ENCODE assay signal across 9 mouse cellular contexts in genomic region chr11:6200570-6200969, GRCm38 (mm10). TPM values are rescaled to one million over a fixed set of nuclear protein-coding genes. Genes with fewer than 3 reads are reported as not detected.
DNase-seq lines count a peak whose midpoint lies in the region; ATAC-seq and TF ChIP-seq lines count a peak whose summit lies in the region.
"Had no signal": no experiment of that assay in that cellular context is flagged by ENCODE, and none has a peak within 500 bp of the region (broad histone marks: within the 10 kb centered on the region; RNA-seq: fewer than 3 reads in every experiment).

No protein-coding gene starts in this region.

- H3K9ac ChIP-seq in lung, embryonic 15.5 days = peak overlapping the region; percentile 93
- peak overlapping the region; percentile 93 for H3K9ac ChIP-seq in limb, embryonic 12.5 days (replicated peaks)

- peak overlapping the region; percentile 89 for H3K4me2 ChIP-seq in lung, embryonic 15.5 days
- peak overlapping the region; percentile 93 for H3K4me2 ChIP-seq in limb, embryonic 12.5 days

- no peaks in the 10 kb centered on the region for H3K9me3 ChIP-seq in lung, embryonic 15.5 days
- H3K9me3 ChIP-seq in forebrain, embryonic 10.5 days = peaks cover 5% of the 10 kb centered on the region; the same call in 1 of the 2 replicates
- H3K9me3 ChIP-seq in limb, embryonic 12.5 days = peaks cover 6% of the 10 kb centered on the region; the same call in 1 of the 2 replicates

- no peaks in the 10 kb centered on the region for H3K27me3 ChIP-seq in lung, embryonic 15.5 days
- H3K27me3 ChIP-seq in forebrain, embryonic 10.5 days (ENCODE audit: poor library complexity, severe bottlenecking) = no peaks in the 10 kb centered on the region
- no peaks in the 10 kb centered on the region for H3K27me3 ChIP-seq in limb, embryonic 12.5 days

- H3K36me3 ChIP-seq in lung, embryonic 15.5 days = 0 out of 2 replicates have a peak, but pooled peaks cover 4% of the 10 kb centered on the region
- peaks cover 18% of the 10 kb centered on the region for H3K36me3 ChIP-seq in forebrain, embryonic 10.5 days (replicated peaks)
- no peaks in the 10 kb centered on the region for H3K36me3 ChIP-seq in limb, embryonic 12.5 days

- peaks cover 16% of the 10 kb centered on the region; the same call in 1 of the 2 replicates for H3K4me1 ChIP-seq in lung, embryonic 15.5 days
- peaks cover 24% of the 10 kb centered on the region for H3K4me1 ChIP-seq in forebrain, embryonic 10.5 days
- peaks cover 12% of the 10 kb centered on the region for H3K4me1 ChIP-seq in limb, embryonic 12.5 days (replicated peaks)
- peaks cover 4% of the 10 kb centered on the region for H3K4me1 ChIP-seq in olfactory bulb, adult 2 months (ENCODE audit: control insufficient read depth, insufficient read depth, low read length)

- H3K27ac ChIP-seq in lung, embryonic 15.5 days = peak overlapping the region; percentile 98
- peak overlapping the region; percentile 98 for H3K27ac ChIP-seq in forebrain, embryonic 10.5 days
- peak overlapping the region; percentile 95; the same call in 1 of the 2 replicates for H3K27ac ChIP-seq in limb, embryonic 12.5 days
- H3K27ac ChIP-seq in olfactory bulb, adult 2 months (ENCODE audit: insufficient read depth, low read depth, low read length) = peak overlapping the region; percentile 93

- ATAC-seq in lung, embryonic 15.5 days (ENCODE audit: borderline replicate concordance, extremely low read depth, low FRiP score, low TSS enrichment) = no peak
- no peak for ATAC-seq in limb, embryonic 12.5 days (ENCODE audit: insufficient number of reproducible peaks, insufficient read depth, low FRiP score, low TSS enrichment, low read depth)

- no peak for TF ChIP-seq POLR2A in olfactory bulb, adult 2 months (IDR thresholded peaks at IDR 0.05; ENCODE audit: insufficient read depth, low read depth, low read length)

- DNase-seq in lung, postnatal 14 days = no peak
- no peak for DNase-seq in forebrain, embryonic 10.5 days (ENCODE audit: extremely low spot score, low spot score)
- no peak for DNase-seq in embryo, embryonic 11 days
- no peak for DNase-seq in adrenal gland, postnatal 4 days (ENCODE audit: low spot score in 2 of 2)
- no peak for DNase-seq in layer of hippocampus, adult 9-10 months (ENCODE audit: low spot score)

- WGBS in lung, embryonic 15.5 days = 24% methylated on average over 9 of the region's 9 CpGs
- WGBS in forebrain, embryonic 10.5 days = 27% methylated on average over 9 of the region's 9 CpGs
- WGBS in limb, embryonic 12.5 days = 24% methylated on average over 9 of the region's 9 CpGs
- 20% methylated on average over 9 of the region's 9 CpGs for WGBS in olfactory bulb, adult 2 months

- H3K4me3 ChIP-seq in lung, embryonic 15.5 days = peak overlapping the region; percentile 99
- peak overlapping the region; percentile 100 for H3K4me3 ChIP-seq in forebrain, embryonic 10.5 days
- H3K4me3 ChIP-seq in limb, embryonic 12.5 days (replicated peaks) = peak overlapping the region; percentile 96
- no peak overlapping the region for H3K4me3 ChIP-seq in olfactory bulb, adult 2 months (ENCODE audit: insufficient read depth, low read depth, low read length)

- no peak for TF ChIP-seq CTCF in olfactory bulb, adult 2 months (IDR thresholded peaks at IDR 0.05; ENCODE audit: insufficient read depth, low read depth, low read length)

RNA-seq across cellular contexts. Expression of gene Nudcd3, which starts 0.4 kb away (rescaled TPM):
- 39.4 and 40.3 TPM in 2 replicates for polyA plus RNA-seq in lung, embryonic 15.5 days (2015; fragmentation: Nextera tagmentation; extraction: Ambion mirVana)
- 56.5 and 57.3 TPM in 2 replicates for polyA plus RNA-seq in forebrain, embryonic 10.5 days (2016; fragmentation: Nextera tagmentation; extraction: Ambion mirVana)
- 49.4 and 51.3 TPM in 2 replicates for polyA plus RNA-seq in limb, embryonic 12.5 days (2016; fragmentation: Nextera tagmentation; extraction: Ambion mirVana)
- polyA plus RNA-seq in olfactory bulb, adult 2 months (2012; ENCODE audit: insufficient read depth, insufficient read length, low replicate concordance, missing spikeins) = not detected in 2 replicates
- total RNA-seq in adrenal gland, postnatal 4 days (2021) = 10 to 100 TPM; 57.8 to 59.0 TPM

RNA-seq across cellular contexts. Expression of gene A730071L15Rik, which starts 0.7 kb away (rescaled TPM):
- 0.21 and 0.42 TPM in 2 replicates for polyA plus RNA-seq in lung, embryonic 15.5 days (2015; fragmentation: Nextera tagmentation; extraction: Ambion mirVana)
- 0.57 TPM in 2 replicates for polyA plus RNA-seq in forebrain, embryonic 10.5 days (2016; fragmentation: Nextera tagmentation; extraction: Ambion mirVana)
- 0.42 and 0.65 TPM in 2 replicates for polyA plus RNA-seq in limb, embryonic 12.5 days (2016; fragmentation: Nextera tagmentation; extraction: Ambion mirVana)
- polyA plus RNA-seq in olfactory bulb, adult 2 months (2012; ENCODE audit: insufficient read depth, insufficient read length, low replicate concordance, missing spikeins) = not detected in 2 replicates
- under 1 TPM in 1 of 2 experiments, not detected in 1; 0.31 TPM for total RNA-seq in adrenal gland, postnatal 4 days (2021)
- total RNA-seq: layer of hippocampus, adult 18-20 months had no signal

RNA-seq across cellular contexts. Expression of gene Npc1l1, which starts 29.4 kb away (rescaled TPM):
- polyA plus RNA-seq in lung, embryonic 15.5 days (2015; fragmentation: Nextera tagmentation; extraction: Ambion mirVana) = 0.04 TPM in 1 of 2 replicates, not detected in the other
- not detected in 2 replicates for polyA plus RNA-seq in forebrain, embryonic 10.5 days (2016; fragmentation: Nextera tagmentation; extraction: Ambion mirVana)
- 0.04 TPM in 1 of 2 replicates, not detected in the other for polyA plus RNA-seq in limb, embryonic 12.5 days (2016; fragmentation: Nextera tagmentation; extraction: Ambion mirVana)
- not detected in 2 replicates for polyA plus RNA-seq in olfactory bulb, adult 2 months (2012; ENCODE audit: insufficient read depth, insufficient read length, low replicate concordance, missing spikeins)
- under 1 TPM in 1 of 2 experiments, not detected in 1; 0.06 TPM for total RNA-seq in adrenal gland, postnatal 4 days (2021)
